Mouse (Mus musculus) forebrain, embryonic 15.5 days (tissue): ENCODE data around the gene Nfx1. TPM values are rescaled to one million over a fixed set of nuclear protein-coding genes. Genes with fewer than 3 reads are reported as not detected.

Experiments
- microRNA-seq: library from miRNA; unstranded; fragments of <30 nt; microRNA quantifications from one replicate; pipeline ENCODE4, GENCODE M21; 2016
- polyA plus RNA-seq: library from polyadenylated mRNA; unstranded; fragments of >200 nt; fragmentation: Nextera tagmentation; extraction: Ambion mirVana; gene quantifications from 2 replicates; pipeline ENCODE4 v1.2.1, GENCODE M21; 2015

Gene Nfx1
- polyA plus RNA-seq, 1 experiment from 2014 or later, result 119 TPM

Small RNA genes lying within 50 kb of the gene (microRNA-seq; reads per million reads assigned to microRNA genes)
- 2.4 reads per million, percentile 3 among the genes with 10 or more reads in this experiment for gene Mir3094

Other genes starting within 250 kb of the Nfx1 start
- gene Dnaja1, start 248.8 kb upstream of the Nfx1 start, polyA plus RNA-seq, result 695 and 704 TPM in 2 replicates
- gene Smu1, start 213.0 kb upstream of the Nfx1 start, polyA plus RNA-seq, result 153 and 154 TPM in 2 replicates
- 7.0 and 7.3 TPM in 2 replicates for gene B4galt1, start 116.9 kb upstream of the Nfx1 start, polyA plus RNA-seq
- gene Spink4, start 50.9 kb upstream of the Nfx1 start, polyA plus RNA-seq, result not detected in 2 replicates
- gene Bag1, start 22.6 kb upstream of the Nfx1 start, polyA plus RNA-seq, result 199 and 202 TPM in 2 replicates
- gene Chmp5, start 22.5 kb upstream of the Nfx1 start, polyA plus RNA-seq, result 170 and 178 TPM in 2 replicates
- gene Aqp7, start 77.2 kb downstream of the Nfx1 start, polyA plus RNA-seq, result not detected in 2 replicates
- gene Aqp3, start 127.3 kb downstream of the Nfx1 start, polyA plus RNA-seq, result 0.51 TPM in 1 of 2 replicates, not detected in the other
- 35.3 and 36.2 TPM in 2 replicates for gene Nol6, start 153.5 kb downstream of the Nfx1 start, polyA plus RNA-seq
- gene Ube2r2, start 164.8 kb downstream of the Nfx1 start, polyA plus RNA-seq, result 62.0 and 67.1 TPM in 2 replicates